Mouse (Mus musculus) stomach, adult 2 months (tissue): Measurements from ENCODE around the gene Omt2b. TPM values are rescaled to one million over a fixed set of nuclear protein-coding genes. Genes with fewer than 3 reads are reported as not detected.

Experiments used
- polyA plus RNA-seq: library from polyadenylated mRNA; depleted of rRNA; stranded (reverse); fragments of >200 nt; gene quantifications from 2 replicates; pipeline ENCODE4 v1.2.3, GENCODE M21; 2012; rRNA removed

The Omt2b gene
- polyA plus RNA-seq, result not detected in 2 replicates

DNA sequence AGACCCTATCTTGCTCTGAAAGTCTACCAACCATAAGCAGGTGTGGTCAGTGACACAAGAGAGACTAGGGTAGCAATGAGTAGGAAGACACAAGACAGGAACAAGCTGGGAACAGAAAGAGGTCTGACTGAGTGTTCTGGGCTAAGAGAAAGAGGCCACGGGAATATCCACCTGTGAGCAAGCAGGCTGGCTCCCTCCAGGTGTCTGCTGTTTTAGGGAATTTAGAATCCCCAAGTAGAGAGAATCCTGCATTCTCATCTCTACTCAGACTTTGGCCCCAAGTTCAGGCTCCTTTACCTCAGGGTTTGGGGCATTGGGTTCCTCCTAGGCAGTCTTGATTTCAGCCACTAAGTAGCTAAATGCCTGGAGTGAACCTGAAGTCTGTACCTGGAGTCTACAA lies at the start of gene Omt2b:
TSS of gene Omt2b (plus strand) at position 301 of the 400 bp plus-strand sequence.

GRCm38 (mm10) chr9:78289723-78290122 lies 37.7 kb upstream of the Omt2b start, which contains the start of gene Gm10639:
Gene Gm10639 (plus strand): TSS chr9:78289923.

DNA sequence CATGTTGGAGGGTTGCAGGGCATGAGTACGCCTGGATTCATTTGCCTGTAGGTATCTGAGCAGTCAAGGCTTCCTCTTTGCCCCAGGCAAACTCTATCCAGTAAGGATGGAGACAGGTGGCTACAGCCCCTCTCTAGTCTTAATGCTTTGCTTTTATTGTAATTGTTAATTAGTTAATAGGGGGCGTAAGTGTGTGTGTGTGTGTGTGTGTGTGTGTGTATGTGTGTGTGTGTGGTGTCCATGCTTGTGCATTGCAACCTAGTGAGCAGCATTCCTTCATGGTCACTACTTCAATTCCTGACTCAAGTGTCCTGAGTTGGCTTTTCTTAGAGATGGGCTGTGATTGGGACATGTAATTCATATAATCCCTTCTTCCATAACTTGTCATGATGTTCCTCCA lies 12.7 kb upstream of the Omt2b start, which contains the start of gene Omt2a:
TSS of gene Omt2a (minus strand) at position 101 of the 400 bp plus-strand sequence.

GRCm38 (mm10) chr9:78355611-78356010 lies 28.2 kb downstream of the Omt2b start, which contains the start of gene Gsta2:
Gene Gsta2 (minus strand): TSS chr9:78355788.

GRCm38 (mm10) chr9:78367959-78368358 lies 40.6 kb downstream of the Omt2b start, which contains the start of gene Dppa5a:
Gene Dppa5a (minus strand): TSS chr9:78368177.

DNA sequence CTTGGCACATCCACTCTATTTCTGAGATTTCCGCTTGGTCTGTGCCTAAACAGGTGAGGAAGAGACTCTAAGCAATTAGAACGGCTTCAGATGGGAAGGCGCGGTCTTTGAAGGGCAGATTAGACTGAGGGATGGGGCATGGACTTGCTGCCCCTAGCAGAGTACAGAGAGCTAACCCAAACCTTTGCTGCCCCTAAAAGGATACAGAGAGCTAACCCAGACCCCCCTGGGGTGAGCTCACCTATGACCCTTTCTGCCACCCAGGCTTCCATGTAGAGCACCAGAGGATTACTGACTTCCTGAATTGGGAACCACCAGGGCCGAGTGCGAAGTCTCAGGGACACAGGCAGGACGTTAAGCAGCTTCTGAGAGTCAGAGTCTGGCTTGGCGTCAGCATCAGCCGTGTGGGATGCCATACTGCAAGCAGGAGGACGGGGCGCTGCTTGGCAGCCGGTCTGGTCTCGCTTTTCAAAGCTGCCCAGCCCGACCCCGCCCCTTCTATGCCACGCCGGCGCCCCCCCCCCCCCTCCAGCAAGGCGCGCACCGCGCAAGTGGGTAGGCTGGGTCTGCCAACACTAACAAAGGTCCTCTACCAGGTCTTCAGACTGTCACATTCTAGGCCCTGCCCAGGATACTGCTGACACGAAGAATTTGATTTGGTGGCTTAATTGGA lies 50.9 kb downstream of the Omt2b start, which contains the start of gene Ooep:
TSS of gene Ooep (minus strand) at position 613 of the 673 bp plus-strand sequence.

Other genes starting within 250 kb of the Omt2b start
- 59.6 and 73.7 TPM in 2 replicates for gene Fbxo9, start 218.5 kb upstream of the Omt2b start, polyA plus RNA-seq
- gene Ick, start 218.4 kb upstream of the Omt2b start, polyA plus RNA-seq, result 16.3 and 16.4 TPM in 2 replicates
- gene Gsta4, start 144.8 kb upstream of the Omt2b start, polyA plus RNA-seq, result 181 and 246 TPM in 2 replicates
- 149 and 298 TPM in 2 replicates for gene Gsta1, start 96.9 kb upstream of the Omt2b start, polyA plus RNA-seq
- gene Gm3776, start 70.5 kb upstream of the Omt2b start, polyA plus RNA-seq, result 16.8 and 29.2 TPM in 2 replicates
- gene Gm10639, start 37.7 kb upstream of the Omt2b start, polyA plus RNA-seq, result 0.29 TPM in 1 of 2 replicates, not detected in the other
- not detected in 2 replicates for gene Omt2a, start 12.8 kb upstream of the Omt2b start, polyA plus RNA-seq
- gene Gsta2, start 28.2 kb downstream of the Omt2b start, polyA plus RNA-seq, result 2.8 and 4.3 TPM in 2 replicates
- gene Dppa5a, start 40.6 kb downstream of the Omt2b start, polyA plus RNA-seq, result 0.45 TPM in 1 of 2 replicates, not detected in the other
- gene Ooep, start 51.1 kb downstream of the Omt2b start, polyA plus RNA-seq, result 0.05 TPM in 1 of 2 replicates, not detected in the other
- 0.03 TPM in 1 of 2 replicates, not detected in the other for gene Ddx43, start 68.2 kb downstream of the Omt2b start, polyA plus RNA-seq
- gene Cgas, start 115.6 kb downstream of the Omt2b start, polyA plus RNA-seq, result 0.39 and 0.67 TPM in 2 replicates
- 8.1 and 11.3 TPM in 2 replicates for gene Mto1, start 120.6 kb downstream of the Omt2b start, polyA plus RNA-seq
- 0.11 TPM in 1 of 2 replicates, not detected in the other for gene Gm17324, start 121.2 kb downstream of the Omt2b start, polyA plus RNA-seq
- 470 and 480 TPM in 2 replicates for gene Eef1a1, start 161.6 kb downstream of the Omt2b start, polyA plus RNA-seq